Mouse (Mus musculus) gastrocnemius, adult 8-10 months (tissue): ENCODE results near the gene Cbx8. TPM values are rescaled to one million over a fixed set of nuclear protein-coding genes. Genes with fewer than 3 reads are reported as not detected.

ENCODE experiments used
- DNase-seq, 2 experiments: peaks; one replicate each; pipeline ENCODE4 v3.0.0; 2022; ENCODE audit warnings: low spot score in 2 of 2
- total RNA-seq, 4 experiments: library from RNA; stranded (reverse); gene quantifications; 2 replicates each; pipeline ENCODE4 v1.2.4; 2022

The Cbx8 gene
- total RNA-seq, 4 experiments from 2014 or later, result 1.1 to 3.3 (median 2.5) TPM

GRCm38 (mm10) chr11:118997182-118997581 is 43.6 kb downstream of the Cbx8 start:
- DNase-seq, result no peak

DNA sequence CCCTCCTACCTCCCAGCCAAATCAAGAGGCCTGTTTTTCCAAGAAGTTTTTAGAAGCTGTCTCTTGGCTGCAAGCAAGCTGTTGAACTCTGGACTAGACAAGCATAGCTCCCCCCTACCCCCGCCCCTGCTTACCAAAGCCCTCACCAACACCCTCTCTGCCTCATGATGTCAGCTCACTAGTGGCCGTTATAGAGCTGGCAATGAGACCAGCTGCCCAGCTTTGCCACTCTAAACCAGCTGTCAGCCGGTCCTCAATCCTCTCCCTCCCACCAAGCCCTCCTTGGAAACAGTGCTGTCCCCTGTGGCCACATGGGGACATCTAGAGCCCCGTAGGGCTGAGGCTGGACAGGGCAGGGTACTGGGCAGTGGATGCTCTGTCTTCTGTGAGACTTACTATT is 45.3 kb downstream of the Cbx8 start:
- no peak for DNase-seq

GRCm38 (mm10) chr11:118992781-118993180 is 48.0 kb downstream of the Cbx8 start:
- no peak for DNase-seq

DNA sequence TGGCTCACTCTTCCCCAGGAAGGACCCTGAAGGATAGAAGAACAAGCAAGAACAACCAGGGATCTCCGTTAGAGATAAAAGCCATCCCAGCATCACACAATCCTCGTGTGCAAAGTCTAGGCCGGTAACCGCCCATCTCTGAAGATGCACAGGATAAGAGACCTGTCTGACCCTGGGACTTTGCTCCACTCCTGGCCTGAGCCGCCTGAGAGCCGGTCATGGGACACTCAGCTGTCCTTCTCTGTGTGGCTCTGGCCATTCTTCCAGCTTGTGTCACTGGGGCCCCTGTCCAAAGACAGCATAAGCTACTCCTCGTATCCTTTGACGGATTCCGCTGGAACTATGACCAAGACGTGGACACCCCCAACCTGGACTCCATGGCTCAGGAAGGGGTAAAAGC is 52.8 kb downstream of the Cbx8 start, which contains the start of gene Enpp7:
TSS of gene Enpp7 (plus strand) at position 190 of the 400 bp plus-strand sequence.
- no peak for DNase-seq

Other genes with a start within 250 kb of the Cbx8 start
- gene Rbfox3, start 129.4 kb downstream of the Cbx8 start, total RNA-seq, result under 1 TPM in 1 of 4 experiments, not detected in 3; 0.20 TPM
- gene Enpp7, start 52.8 kb downstream of the Cbx8 start, total RNA-seq, result not detected
- gene Cbx2, start 18.0 kb downstream of the Cbx8 start, total RNA-seq, result 1 to 10 TPM in 1 of 4 experiments, under 1 TPM in 3; 0.29 to 1.1 (median 0.68) TPM
- gene Cbx4, start 45.3 kb upstream of the Cbx8 start, total RNA-seq, result 1 to 10 TPM; 2.1 to 3.0 (median 2.2) TPM
- 10 to 100 TPM; 31.6 to 45.5 (median 40.5) TPM for gene Tbc1d16, start 187.5 kb upstream of the Cbx8 start, total RNA-seq
- gene Ccdc40, start 187.6 kb upstream of the Cbx8 start, total RNA-seq, result 1 to 10 TPM in 1 of 4 experiments, not detected in 3; 1.3 TPM
- gene Gaa, start 226.9 kb upstream of the Cbx8 start, total RNA-seq, result 100 to 1,000 TPM; 187 to 198 (median 192) TPM